Mouse (Mus musculus) limb, embryonic 12.5 days (tissue): ENCODE data around the gene Abhd12. TPM values are rescaled to one million over a fixed set of nuclear protein-coding genes. Genes with fewer than 3 reads are reported as not detected.

Experiments
- ATAC-seq: fragments of 200-750 bp; cut with Nextera tagmentation; 2 replicates; pipeline ENCODE4 v1.8.0; 2017; ENCODE audit warnings: low read depth, moderate TSS enrichment; ENCODE audit not compliant: insufficient number of reproducible peaks, insufficient read depth, low FRiP score, low TSS enrichment
- H3K27ac ChIP-seq: fragments of 300-500 bp; sonication (generic); 2 replicates; pipeline ENCODE4 v1.5.1; 2016; ENCODE audit warnings: mild to moderate bottlenecking, moderate library complexity
- H3K27me3 ChIP-seq: fragments of 300-500 bp; sonication (generic); 2 replicates; pipeline ENCODE4 v1.6.1; 2016; ENCODE audit warnings: mild to moderate bottlenecking, moderate library complexity
- H3K36me3 ChIP-seq: fragments of 300-500 bp; sonication (generic); 2 replicates; pipeline ENCODE4 v1.6.1; 2016; ENCODE audit warnings: mild to moderate bottlenecking, moderate library complexity
- H3K4me1 ChIP-seq: fragments of 300-500 bp; sonication (generic); replicated peaks from 2 replicates; pipeline ENCODE4 v1.6.1; 2016
- H3K4me2 ChIP-seq: fragments of 300-500 bp; sonication (generic); 2 replicates; pipeline ENCODE4 v1.6.1; 2016; ENCODE audit warnings: mild to moderate bottlenecking, moderate library complexity
- H3K4me3 ChIP-seq: fragments of 300-500 bp; sonication (generic); replicated peaks from 2 replicates; pipeline ENCODE4 v1.5.1; 2016; ENCODE audit warnings: mild to moderate bottlenecking
- H3K9ac ChIP-seq: fragments of 300-500 bp; sonication (generic); replicated peaks from 2 replicates; pipeline ENCODE4 v1.6.1; 2016; ENCODE audit warnings: mild to moderate bottlenecking, moderate library complexity
- H3K9me3 ChIP-seq: fragments of 300-500 bp; sonication (generic); 2 replicates; pipeline ENCODE4 v1.6.1; 2016; ENCODE audit warnings: mild to moderate bottlenecking, moderate library complexity
- WGBS: fragments of 180-500 bp; shearing (Covaris S2); methylation state at CpG from one replicate; pipeline ENCODE4 v1.1.7; 2016; 5-methylcytosine and 5-hydroxymethylcytosine counted together
- polyA plus RNA-seq: library from polyadenylated mRNA; unstranded; fragments of >200 nt; fragmentation: Nextera tagmentation; extraction: Ambion mirVana; gene quantifications from 2 replicates; pipeline ENCODE4 v1.2.1, GENCODE M21; 2016

Abhd12 gene
- polyA plus RNA-seq, 1 experiment from 2014 or later = 61.8 TPM

DNA sequence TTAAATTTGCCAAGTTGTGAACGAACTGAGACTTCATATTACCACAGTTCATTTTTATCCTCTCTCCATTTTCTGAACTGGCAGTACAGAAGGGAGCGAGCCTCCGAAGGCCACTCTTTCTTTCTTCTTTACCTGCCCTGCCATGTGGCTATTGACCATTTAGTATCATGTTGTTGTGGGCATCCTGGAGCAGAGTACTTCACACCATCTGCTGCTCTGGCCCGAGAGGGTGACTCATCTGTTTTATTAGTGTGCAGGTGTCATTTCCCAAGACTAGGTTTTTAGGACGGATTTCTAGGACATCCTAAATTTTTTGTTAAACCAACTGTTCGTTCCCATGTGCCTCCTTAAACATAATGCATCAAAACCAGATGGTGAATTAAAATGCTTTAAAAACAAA lies 24.6 kb upstream of the Abhd12 start:
- Histone ChIP-seq H3K4me3 (no peak overlapping the region), H3K9me3 (no peaks in the 10 kb centered on the region), H3K36me3 (peaks cover 77% of the 10 kb centered on the region), H3K27ac (no peak overlapping the region), H3K4me1 (no peaks in the 10 kb centered on the region), H3K27me3 (no peaks in the 10 kb centered on the region), H3K9ac (no peak overlapping the region), H3K4me2 (no peak overlapping the region)
- 80% methylated on average over 6 of the region's 6 CpGs for WGBS
- ATAC-seq = no peak

DNA sequence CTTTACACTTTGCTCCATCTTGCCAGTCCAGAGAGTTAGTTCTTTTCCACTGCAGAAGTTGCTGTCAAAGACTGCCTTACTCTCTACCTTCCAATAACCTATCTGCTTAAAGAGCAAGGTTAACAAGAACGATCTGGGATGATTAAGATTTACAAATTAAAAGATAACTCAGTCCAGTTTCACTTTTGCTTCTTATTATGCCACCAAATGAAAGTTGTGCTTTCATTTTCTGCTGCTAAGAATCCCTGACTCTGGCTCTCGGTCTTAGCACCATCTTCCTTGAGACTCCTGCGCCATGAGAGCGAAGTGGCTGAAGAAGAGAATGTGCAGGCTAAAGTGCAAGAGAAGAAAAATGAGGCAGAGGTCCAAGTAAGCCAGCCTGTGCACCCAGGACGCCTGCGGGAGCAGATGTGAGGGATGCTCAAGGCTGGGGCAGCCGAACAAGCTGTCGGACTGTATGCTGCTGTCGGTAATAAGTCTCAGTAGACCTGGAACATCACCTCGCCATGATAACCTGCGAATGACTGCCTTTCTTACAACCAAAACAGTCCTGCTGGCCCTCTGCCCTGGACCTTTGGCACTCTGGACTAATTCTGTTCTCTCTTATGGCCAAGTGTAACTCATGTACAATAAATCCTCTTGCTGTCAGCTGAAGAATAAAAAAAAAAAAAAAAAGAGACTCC lies 22.6 kb upstream of the Abhd12 start:
- Histone ChIP-seq H3K36me3 (peaks cover 75% of the 10 kb centered on the region), H3K27me3 (no peaks in the 10 kb centered on the region), H3K9ac (no peak overlapping the region), H3K4me3 (no peak overlapping the region), H3K27ac (no peak overlapping the region), H3K4me1 (no peaks in the 10 kb centered on the region), H3K9me3 (no peaks in the 10 kb centered on the region), H3K4me2 (no peak overlapping the region)
- ATAC-seq = no peak
- 93% methylated on average over 11 of the region's 11 CpGs for WGBS

DNA sequence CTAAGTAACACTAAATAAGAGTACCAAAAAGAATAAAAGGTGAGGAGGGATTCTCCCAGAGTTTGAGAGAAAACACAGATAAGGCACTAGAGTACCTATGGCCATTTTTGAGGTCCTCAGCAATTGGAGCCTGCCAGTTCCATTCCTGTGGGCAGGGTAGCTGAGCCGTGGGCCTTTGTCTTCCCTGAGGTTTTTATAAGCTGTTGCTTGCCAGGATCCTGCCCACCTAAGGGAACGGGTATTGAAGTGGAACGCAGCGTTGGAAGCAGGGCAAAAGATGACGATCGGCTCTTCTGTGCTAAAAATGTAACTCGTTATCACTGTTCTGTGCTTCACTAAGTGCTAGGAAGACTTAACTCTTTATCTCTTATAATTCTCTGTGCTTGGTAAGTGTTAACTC lies 19.0 kb upstream of the Abhd12 start:
- H3K36me3 ChIP-seq = peaks cover 54% of the 10 kb centered on the region
- H3K9ac ChIP-seq = no peak overlapping the region
- no peaks in the 10 kb centered on the region for H3K27me3 ChIP-seq
- no peaks in the 10 kb centered on the region for H3K4me1 ChIP-seq
- H3K4me3 ChIP-seq = no peak overlapping the region
- WGBS = 83% methylated on average over 7 of the region's 7 CpGs
- no peak overlapping the region for H3K27ac ChIP-seq
- H3K9me3 ChIP-seq = no peaks in the 10 kb centered on the region
- no peak for ATAC-seq
- H3K4me2 ChIP-seq = no peak overlapping the region

DNA sequence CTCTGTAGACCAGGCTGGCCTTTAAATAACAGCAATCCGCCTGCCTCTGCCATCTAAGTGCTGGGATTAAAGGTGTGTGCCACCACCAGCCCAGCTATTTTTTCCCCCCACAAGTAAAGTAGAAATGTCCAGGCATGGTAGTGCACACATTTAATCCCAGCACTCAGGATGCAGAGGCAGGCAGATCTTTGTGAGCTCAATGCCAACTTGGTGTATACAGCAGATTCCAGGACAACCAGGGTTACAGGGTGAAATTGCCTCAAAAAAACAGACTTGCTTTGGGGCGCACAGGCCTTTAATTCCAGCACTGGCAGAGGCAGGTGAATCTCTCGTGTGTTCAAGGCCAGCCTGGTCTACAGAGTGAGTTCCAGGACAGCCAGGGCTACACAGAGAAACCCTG lies 18.5 kb upstream of the Abhd12 start:
- Histone ChIP-seq H3K4me1 (no peaks in the 10 kb centered on the region), H3K9me3 (no peaks in the 10 kb centered on the region), H3K27me3 (no peaks in the 10 kb centered on the region), H3K36me3 (peaks cover 53% of the 10 kb centered on the region), H3K27ac (no peak overlapping the region), H3K4me2 (no peak overlapping the region), H3K9ac (no peak overlapping the region), H3K4me3 (no peak overlapping the region)
- no peak for ATAC-seq
- WGBS = 80% methylated on average over 3 of the region's 3 CpGs

DNA sequence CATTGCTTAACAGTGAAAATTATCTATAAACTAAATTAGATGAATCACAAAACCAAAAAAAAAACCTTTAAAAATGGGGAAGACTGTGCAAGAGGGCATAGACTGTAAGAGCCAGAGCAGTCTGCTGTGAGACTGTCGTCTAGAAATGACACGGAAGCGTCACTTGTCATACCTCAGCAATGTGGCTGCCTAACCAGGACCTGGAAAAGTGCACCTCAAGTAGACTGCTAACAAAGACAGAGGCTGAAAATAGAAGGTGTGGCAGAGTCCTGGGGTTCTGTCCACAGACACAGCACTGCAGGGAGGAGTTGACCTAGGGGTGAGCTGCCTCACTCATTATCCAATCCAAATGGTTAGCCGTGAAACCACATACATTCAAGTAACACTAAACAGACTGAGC lies 17.6 kb upstream of the Abhd12 start:
- Histone ChIP-seq H3K9ac (no peak overlapping the region), H3K4me1 (no peaks in the 10 kb centered on the region), H3K27ac (no peak overlapping the region), H3K9me3 (no peaks in the 10 kb centered on the region), H3K4me2 (no peak overlapping the region), H3K4me3 (no peak overlapping the region), H3K27me3 (no peaks in the 10 kb centered on the region), H3K36me3 (peaks cover 53% of the 10 kb centered on the region)
- 90% methylated on average over 4 of the region's 4 CpGs for WGBS
- ATAC-seq = no peak

DNA sequence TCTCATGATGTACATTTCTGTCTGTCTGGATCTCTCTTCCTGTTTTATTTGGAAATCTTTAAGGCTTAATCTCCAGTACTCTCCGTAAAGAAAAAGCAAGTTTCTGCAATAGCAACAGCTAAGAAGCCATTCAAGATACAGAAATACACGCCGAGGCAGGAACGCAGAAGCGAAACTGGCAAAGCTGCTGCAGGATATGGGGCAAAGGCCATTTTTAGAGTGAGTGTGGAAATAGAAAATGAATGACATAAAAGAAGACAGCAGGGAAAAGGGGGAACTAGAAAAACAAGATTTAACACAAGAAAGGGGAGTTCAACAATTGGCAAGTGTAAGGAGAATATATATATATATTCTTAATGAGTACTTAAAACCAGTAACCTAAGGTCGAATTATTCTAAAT lies 17.2 kb upstream of the Abhd12 start:
- Histone ChIP-seq H3K27ac (no peak overlapping the region), H3K27me3 (no peaks in the 10 kb centered on the region), H3K36me3 (peaks cover 54% of the 10 kb centered on the region), H3K9ac (no peak overlapping the region), H3K9me3 (no peaks in the 10 kb centered on the region), H3K4me3 (no peak overlapping the region), H3K4me1 (no peaks in the 10 kb centered on the region), H3K4me2 (no peak overlapping the region)
- no peak for ATAC-seq
- WGBS = 93% methylated on average over 6 of the region's 6 CpGs

DNA sequence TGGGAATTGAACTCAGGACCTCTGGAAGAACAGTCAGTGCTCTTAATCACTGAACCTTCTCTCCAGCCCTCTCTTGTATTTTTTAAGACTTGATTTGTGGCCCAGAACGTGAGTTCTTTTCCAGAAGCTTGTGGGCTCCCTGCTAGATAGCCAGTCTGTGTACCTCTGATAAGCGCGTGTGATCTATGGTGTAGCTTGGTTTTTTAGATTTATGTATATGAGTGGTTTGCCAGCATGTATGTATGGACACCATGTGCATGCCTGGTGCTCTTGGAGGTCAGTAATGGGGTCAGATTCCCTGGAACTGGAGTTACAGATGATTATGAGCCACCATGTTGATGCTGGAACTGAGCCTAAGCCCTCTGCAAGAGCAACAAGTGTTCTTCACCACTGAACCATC lies 16.0 kb upstream of the Abhd12 start:
- no peak for ATAC-seq
- Histone ChIP-seq H3K9me3 (no peaks in the 10 kb centered on the region), H3K36me3 (peaks cover 53% of the 10 kb centered on the region), H3K27me3 (no peaks in the 10 kb centered on the region), H3K4me1 (no peaks in the 10 kb centered on the region), H3K27ac (no peak overlapping the region), H3K4me2 (no peak overlapping the region), H3K9ac (no peak overlapping the region), H3K4me3 (no peak overlapping the region)
- 95% methylated on average over 3 of the region's 3 CpGs for WGBS

DNA sequence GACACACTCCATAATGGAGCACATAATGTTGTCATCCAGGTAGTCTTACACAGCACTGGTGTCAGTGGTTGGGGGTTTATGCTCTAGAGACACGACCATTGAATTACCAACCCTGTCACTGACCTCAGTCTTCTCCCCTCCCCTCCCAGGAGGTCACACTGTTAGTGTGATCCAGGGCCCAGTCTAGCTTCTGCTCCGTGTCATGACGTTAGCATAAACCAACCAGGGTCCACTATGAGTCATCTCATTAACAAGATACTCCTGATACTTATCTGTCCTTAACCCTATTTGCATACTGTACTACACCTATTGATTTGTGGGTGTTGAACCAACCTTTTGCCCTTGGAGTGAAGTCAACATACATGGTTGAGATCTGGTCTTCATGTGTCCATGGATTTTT lies 14.2 kb upstream of the Abhd12 start:
- no peaks in the 10 kb centered on the region for H3K9me3 ChIP-seq
- H3K9ac ChIP-seq = no peak overlapping the region
- WGBS = 96% methylated on average over 3 of the region's 3 CpGs
- H3K27ac ChIP-seq = no peak overlapping the region
- peaks cover 55% of the 10 kb centered on the region for H3K36me3 ChIP-seq
- H3K4me2 ChIP-seq = no peak overlapping the region
- H3K4me1 ChIP-seq = no peaks in the 10 kb centered on the region
- H3K4me3 ChIP-seq = no peak overlapping the region
- ATAC-seq = no peak
- no peaks in the 10 kb centered on the region for H3K27me3 ChIP-seq

DNA sequence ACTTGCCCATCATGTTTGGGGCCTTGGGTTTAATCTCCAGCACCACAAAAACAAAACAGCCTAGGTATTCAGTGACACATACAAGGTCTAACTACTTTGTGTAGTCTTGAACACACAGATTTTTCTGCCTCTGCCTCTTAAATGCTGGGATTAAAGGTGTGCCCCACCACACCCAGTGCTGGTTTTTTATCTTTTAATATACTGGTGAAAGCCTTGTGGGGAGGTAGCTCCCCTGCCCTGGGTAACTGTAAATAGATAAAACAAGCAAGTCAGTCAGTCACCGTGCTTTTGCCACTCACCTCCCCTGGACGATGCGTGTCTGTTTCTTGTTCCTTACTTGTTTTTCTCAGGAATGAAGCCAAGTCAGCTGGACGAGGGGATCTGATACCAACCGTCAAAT lies 11.2 kb upstream of the Abhd12 start:
- no peaks in the 10 kb centered on the region for H3K9me3 ChIP-seq
- no peak overlapping the region for H3K27ac ChIP-seq
- no peak overlapping the region for H3K4me3 ChIP-seq
- H3K36me3 ChIP-seq = peaks cover 50% of the 10 kb centered on the region
- H3K9ac ChIP-seq = no peak overlapping the region
- no peak for ATAC-seq
- no peaks in the 10 kb centered on the region for H3K4me1 ChIP-seq
- no peak overlapping the region for H3K4me2 ChIP-seq
- WGBS = 94% methylated on average over 5 of the region's 5 CpGs
- no peaks in the 10 kb centered on the region for H3K27me3 ChIP-seq

DNA sequence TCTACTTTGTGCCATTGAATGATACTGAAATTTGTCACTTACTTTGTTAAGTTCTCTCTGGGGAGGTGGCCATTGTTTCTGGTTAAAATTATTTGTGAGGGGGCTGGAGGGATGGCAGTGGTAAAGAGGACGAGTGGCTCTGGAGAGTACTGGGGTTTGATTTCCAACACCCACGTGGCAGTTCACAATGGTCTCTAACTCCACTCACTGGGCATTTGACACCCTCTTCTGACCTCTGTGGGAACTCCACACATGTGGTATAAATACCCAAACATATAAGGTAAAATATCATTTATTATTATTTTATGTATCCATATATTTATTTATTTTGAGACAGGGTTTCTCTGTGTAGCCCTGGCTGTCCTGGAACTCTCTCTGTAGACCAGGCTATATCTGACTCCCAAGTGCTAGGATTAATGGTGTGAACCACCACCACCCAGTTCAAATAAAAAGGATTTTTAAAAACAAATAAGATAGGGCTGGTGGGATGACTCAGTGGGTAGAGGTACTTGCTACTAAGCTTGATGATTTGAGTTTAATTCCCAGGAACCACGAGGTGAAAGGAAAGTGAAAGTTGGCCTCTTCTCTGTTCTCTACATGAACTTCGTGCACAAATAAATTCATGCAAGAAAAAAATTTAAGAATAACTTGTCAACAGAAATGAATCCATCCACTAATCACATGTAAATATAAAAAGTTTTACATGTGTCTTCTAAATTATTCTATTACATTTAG lies 10.4 kb upstream of the Abhd12 start:
- no peak overlapping the region for H3K27ac ChIP-seq
- H3K27me3 ChIP-seq = no peaks in the 10 kb centered on the region
- peaks cover 50% of the 10 kb centered on the region for H3K36me3 ChIP-seq
- H3K4me3 ChIP-seq = no peak overlapping the region
- 86% methylated on average over 4 of the region's 4 CpGs for WGBS
- no peak overlapping the region for H3K4me2 ChIP-seq
- no peaks in the 10 kb centered on the region for H3K9me3 ChIP-seq
- ATAC-seq = no peak
- H3K9ac ChIP-seq = no peak overlapping the region
- peaks cover 2% of the 10 kb centered on the region; the same call in 1 of the 2 replicates for H3K4me1 ChIP-seq

DNA sequence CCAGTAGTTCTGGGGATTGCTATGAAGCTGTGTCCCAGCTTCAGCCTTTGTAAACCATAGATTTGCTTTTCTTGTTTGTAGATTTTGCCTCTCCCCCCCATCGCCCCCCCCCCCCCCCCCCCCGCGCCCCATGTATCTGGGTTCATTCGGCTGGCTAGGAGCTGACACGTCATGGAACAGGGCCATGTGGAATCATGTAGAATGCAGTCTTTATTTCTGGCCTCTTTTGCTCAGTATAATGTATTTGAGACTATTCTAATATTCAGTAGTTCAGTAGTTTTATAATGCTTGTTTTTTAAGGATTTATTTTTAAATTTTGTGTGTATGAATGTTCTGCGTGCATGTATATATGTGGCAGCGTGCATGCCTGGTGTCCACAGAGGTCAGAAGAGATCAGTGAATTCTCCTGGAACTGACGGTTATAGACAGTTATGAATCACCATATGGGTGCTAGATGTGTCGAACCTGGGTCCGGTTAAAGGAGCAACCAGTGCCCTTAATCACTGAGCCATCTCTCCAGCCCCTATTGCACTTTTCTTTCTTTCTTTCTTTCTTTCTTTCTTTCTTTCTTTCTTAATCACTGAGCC lies 5.8 kb upstream of the Abhd12 start:
- H3K4me1 ChIP-seq = peaks cover 2% of the 10 kb centered on the region; the same call in 1 of the 2 replicates
- H3K4me2 ChIP-seq = peak overlapping the region; percentile 66
- no peak for ATAC-seq
- no peaks in the 10 kb centered on the region for H3K27me3 ChIP-seq
- H3K9ac ChIP-seq = peak overlapping the region; percentile 69
- H3K36me3 ChIP-seq = peaks cover 19% of the 10 kb centered on the region; the same call in 1 of the 2 replicates
- H3K4me3 ChIP-seq = peak overlapping the region; percentile 59
- WGBS = 45% methylated on average over 7 of the region's 10 CpGs
- H3K27ac ChIP-seq = peak overlapping the region; percentile 93; the same call in 1 of the 2 replicates
- no peaks in the 10 kb centered on the region for H3K9me3 ChIP-seq
